Mouse (Mus musculus) left cerebral cortex, adult 11 months (tissue): ENCODE measurements around the gene Dohh.
A peak's percentile ranks its signal among the peaks of the same experiment; 100 is the strongest.

ENCODE experiments used
- DNase-seq: peaks from one replicate; pipeline ENCODE4 v3.0.0; 2022; ENCODE audit warnings: low spot score

The Dohh gene

GRCm38 (mm10) chr10:81404720-81405119 is 20.5 kb downstream of the Dohh start:
- no peak for DNase-seq

- no peak for DNase-seq
Observed at GRCm38 (mm10) chr10:81405588-81406201, 21.5 kb downstream of the Dohh start.

- no peak for DNase-seq
Observed at GRCm38 (mm10) chr10:81406504-81407440, 22.5 kb downstream of the Dohh start.

DNA sequence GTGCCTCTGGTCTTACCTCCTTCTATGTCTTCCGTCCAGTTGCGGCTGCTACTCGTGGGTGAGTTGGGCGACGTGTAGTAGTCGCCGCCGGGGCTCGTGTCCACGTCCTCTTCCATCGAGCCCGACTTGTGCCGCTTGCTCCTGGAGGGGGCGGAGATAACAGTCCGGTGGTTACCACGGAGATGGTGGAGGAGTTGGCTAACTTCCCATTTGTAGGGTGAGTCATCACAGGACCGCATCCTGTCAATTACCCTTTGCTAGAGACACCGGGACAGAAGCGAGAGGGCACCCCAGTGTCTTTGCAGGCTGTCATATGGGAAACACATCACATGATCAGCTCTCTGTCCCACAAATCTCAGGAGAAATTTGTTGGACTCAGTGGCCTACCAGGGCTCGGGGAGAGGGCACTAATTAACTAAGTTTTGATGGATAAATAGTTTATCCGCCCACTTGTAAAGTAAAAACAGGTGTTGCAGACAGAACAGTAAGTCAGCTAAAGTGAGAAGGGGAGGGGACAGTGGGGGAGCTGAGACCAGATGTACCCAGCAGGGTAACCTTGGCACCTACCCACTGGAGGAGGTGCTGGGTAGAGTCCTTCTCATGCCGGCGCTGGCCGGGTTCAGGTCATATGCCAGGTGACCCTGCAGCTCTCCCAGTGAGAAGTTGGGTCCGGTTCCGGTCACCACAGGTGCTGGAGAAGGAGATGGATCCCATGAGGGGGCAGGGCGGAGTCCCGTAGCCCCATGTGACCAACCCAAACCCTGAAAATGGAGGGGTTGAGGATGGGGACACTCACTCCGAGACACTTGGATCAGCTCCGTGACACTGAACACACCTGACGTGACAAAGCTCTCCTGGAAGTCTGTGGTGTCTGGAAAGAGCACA is 23.6 kb downstream of the Dohh start:
- DNase-seq, result no peak

- DNase-seq, result no peak
Observed at GRCm38 (mm10) chr10:81408424-81408729, 24.1 kb downstream of the Dohh start.

- no peak for DNase-seq
Observed at GRCm38 (mm10) chr10:81408871-81409291, 24.7 kb downstream of the Dohh start.

GRCm38 (mm10) chr10:81409330-81409729 is 25.1 kb downstream of the Dohh start:
- no peak for DNase-seq

DNA sequence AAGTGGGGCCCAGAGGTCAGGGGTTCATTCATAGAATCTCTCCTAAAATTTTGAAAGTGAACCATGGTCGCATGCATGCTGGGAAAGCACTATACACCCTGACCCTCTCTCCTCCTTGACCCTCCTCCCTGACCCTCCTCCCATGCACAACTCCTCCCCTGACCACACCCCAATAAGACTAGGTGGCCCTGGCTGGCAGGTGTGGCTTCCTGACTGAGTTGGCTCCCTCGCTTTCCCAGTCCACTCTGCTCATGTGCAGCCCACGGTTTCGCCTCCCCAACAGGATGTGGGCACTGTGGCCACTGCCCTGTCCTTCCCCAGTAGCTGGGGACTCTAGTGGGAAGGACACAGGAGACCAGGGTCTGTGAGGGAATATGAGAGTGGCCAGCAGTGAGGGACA is 26.1 kb downstream of the Dohh start:
- DNase-seq, result no peak

DNA sequence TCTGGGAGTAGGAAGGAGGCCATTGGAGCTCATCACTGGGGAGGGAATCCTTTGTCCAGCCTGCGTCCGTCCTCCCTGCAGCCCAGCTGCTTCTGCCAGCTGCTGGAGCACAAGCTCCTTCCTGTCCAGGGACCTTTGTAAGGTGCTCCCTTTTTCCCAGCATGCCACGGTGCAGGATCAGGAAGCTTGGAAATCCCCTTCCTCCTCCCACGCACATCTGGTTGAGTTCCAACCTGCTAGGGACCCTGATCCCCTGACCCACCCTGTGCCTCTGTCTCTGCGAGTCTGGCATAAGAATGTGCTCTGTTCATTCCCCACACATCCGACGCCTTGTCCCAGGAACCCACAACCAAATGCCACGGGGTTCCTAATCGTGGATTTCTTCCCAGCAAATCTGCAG is 26.8 kb downstream of the Dohh start:
- DNase-seq, result no peak

DNA sequence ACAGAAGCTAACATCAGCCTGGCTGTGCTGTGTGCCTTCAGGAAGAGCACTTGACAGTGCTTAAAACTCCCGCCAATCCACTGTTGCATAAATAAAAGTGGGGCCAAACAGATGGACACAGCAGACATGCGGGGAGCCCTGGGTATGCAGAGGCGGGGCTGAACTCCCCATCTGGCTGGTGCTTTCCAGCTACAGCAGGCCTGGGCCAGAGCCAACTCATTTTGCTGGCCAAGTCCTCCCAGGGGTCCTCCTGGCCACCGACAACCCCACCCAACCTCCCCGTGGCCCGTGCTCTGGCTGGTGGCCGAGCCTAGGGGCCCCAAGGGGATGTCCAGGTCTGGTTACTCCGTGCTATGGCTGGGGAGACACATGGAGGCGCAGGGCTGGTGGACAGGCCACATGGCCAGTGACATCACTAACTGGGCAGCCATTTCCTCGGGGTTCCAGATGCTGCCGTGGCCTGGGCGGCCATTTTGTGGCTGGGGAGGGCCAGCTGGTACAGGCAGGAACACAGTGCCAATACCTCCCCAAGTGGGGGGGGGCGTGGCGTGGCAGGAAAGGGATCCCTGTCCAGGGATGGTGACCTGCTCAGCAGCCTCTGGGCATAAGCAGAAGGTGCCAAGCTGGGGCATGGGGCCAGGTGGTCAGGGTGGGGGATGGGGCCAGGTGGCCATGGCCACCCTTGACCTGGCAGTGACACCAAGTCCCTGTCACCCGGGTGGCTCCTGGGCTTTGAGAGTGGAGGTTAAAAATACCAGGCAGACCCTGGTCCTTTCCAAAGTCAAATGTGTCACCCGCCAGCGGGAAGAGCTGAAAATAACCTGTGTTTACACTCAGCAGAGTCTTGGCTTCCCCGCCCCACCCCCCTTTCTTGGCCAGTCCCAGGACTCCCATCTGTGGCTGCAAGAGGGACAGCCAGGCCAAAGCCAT is 27.5 kb downstream of the Dohh start:
- no peak for DNase-seq

GRCm38 (mm10) chr10:81412586-81413309 is 28.5 kb downstream of the Dohh start:
- DNase-seq, result no peak

DNA sequence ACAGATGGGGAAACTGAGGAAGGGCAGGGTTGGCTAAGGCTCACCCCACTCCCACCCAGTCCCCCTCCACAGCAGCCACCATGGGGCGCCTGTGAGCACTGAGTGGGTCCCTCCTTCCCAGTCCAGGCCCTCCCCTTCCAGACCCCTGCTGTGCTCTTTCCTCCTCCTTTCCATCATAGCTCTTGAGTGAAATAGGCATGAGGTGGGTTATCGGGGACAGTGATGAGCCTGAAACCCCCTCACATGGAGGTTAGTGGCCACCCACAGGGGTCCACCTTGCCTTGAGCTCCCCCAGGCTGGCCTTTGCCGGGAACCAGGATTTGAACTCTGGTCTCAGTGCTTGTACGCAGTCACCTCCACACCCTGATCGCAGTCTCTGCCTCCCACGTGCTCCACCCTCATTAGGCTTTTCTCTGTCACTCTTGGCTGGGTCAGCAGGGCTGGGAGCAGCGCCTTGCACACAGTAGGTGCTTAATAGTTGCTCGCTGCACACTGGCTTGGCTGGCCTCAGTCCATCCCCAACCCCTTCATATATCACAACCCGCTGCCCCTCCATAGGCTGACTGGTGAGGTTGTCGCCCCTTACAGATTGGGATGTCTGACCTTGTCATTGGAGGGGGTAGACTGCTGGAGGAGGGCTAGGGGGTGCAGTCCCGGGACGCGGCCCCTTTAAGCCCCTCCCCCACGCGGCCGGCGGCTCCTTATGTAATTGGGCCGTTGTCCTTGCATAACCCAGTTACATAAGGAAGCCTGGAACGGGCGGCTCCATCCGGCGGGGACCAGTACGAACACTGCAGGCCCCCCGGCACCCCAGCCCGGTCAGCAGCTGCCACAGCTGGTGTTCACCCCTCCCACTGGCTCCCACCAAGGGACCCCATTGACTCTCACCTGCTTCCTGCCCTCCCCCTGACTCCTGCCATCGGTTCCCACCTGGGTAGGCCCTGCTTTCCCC is 29.4 kb downstream of the Dohh start:
- no peak for DNase-seq

GRCm38 (mm10) chr10:81414682-81415081 is 30.5 kb downstream of the Dohh start:
- no peak for DNase-seq

GRCm38 (mm10) chr10:81415146-81415545 is 30.9 kb downstream of the Dohh start:
- no peak for DNase-seq

GRCm38 (mm10) chr10:81415549-81416310 is 31.5 kb downstream of the Dohh start:
- no peak for DNase-seq

- peak; percentile 88 for DNase-seq
Observed at GRCm38 (mm10) chr10:81416581-81417226, 32.5 kb downstream of the Dohh start.

DNA sequence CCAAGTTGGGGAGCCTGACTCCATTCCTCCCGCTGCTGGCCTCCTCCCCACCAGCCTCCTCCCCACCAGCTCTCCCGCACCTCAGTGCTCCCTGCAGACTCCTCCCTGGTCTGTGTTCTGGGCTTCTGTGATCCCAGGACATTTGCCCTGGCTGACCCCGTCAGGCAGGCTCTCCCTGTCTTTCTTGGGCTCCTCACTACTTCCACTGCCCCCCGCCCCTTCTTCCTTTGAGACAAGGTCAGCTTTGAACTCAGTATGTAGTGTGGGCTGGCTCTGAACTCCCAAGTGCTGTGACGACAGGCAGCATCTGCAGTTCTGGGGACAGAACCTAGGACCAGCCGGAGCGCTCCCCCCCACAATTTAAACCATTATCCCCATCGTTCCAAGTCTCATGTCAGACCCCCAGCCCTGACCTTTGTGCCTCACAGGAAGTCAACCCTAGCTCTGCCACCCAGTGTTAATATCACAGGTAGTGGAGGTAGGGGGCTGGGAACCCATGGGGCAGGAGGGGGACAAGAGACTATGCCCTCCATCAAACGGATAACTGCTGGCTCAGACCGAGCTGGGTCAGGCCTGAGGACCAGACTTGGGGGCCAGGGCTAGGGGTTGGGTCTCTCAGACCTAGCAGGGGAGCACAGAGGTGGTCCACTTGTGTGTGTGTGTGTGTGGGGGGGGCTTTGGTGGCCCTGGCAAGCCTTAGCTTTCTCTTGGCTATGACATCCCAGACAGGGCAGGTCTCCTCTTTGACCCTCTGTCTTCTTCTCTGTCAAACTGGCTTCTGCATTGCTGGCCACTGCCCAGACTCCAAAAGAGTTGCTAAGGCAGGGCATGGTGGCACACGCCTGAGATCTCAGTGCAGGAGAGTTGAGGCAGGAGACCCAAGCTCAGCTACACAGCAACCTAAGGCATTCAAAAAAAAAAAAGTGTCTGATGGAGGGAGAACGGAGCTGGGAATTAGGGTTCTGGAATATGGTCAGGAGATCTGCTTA is 33.3 kb downstream of the Dohh start:
- DNase-seq, result no peak
